Mouse (Mus musculus): ENCODE data around the gene Nfe2. TPM values are rescaled to one million over a fixed set of nuclear protein-coding genes. Genes with fewer than 3 reads are reported as not detected.

Gene Nfe2
- polyA plus RNA-seq, 1 experiment from 2014 or later, result 7.6 TPM

GRCm38 (mm10) chr15:103264794-103265193 is 6.6 kb upstream of the Nfe2 start:
- Histone ChIP-seq H3K9me3 (ENCODE audit: control insufficient read depth, low read length) (no peaks in the 10 kb centered on the region), H3K4me2 (ENCODE audit: low read depth, low read length, severe bottlenecking) (no peak overlapping the region), H3K36me3 (ENCODE audit: control insufficient read depth, insufficient read depth, low read length) (no peaks in the 10 kb centered on the region), H3K4me3 (ENCODE audit: low read depth, low read length) (no peak overlapping the region), H3K27ac (ENCODE audit: low read depth, low read length) (no peak overlapping the region), H3K4me1 (replicated peaks; ENCODE audit: control insufficient read depth, insufficient read depth, low read length) (no peaks in the 10 kb centered on the region), H3K27me3 (ENCODE audit: control insufficient read depth, insufficient read depth, low read length) (no peaks in the 10 kb centered on the region), H3K9ac (ENCODE audit: low read length) (no peak overlapping the region)
- WGBS, result 86% methylated on average over 2 of the region's 2 CpGs
- DNase-seq (ENCODE audit: low spot score) (no peak), ATAC-seq (replicated peaks; ENCODE audit: low FRiP score) (no peak)

GRCm38 (mm10) chr15:103259989-103260388 is 1.8 kb upstream of the Nfe2 start:
- Histone ChIP-seq H3K36me3 (ENCODE audit: control insufficient read depth, insufficient read depth, low read length) (no peaks in the 10 kb centered on the region), H3K27ac (ENCODE audit: low read depth, low read length) (no peak overlapping the region), H3K4me3 (ENCODE audit: low read depth, low read length) (no peak overlapping the region), H3K27me3 (ENCODE audit: control insufficient read depth, insufficient read depth, low read length) (peaks cover 2% of the 10 kb centered on the region; the same call in 1 of the 2 replicates), H3K9ac (ENCODE audit: low read length) (no peak overlapping the region), H3K9me3 (ENCODE audit: control insufficient read depth, low read length) (no peaks in the 10 kb centered on the region), H3K4me2 (ENCODE audit: low read depth, low read length, severe bottlenecking) (no peak overlapping the region), H3K4me1 (replicated peaks; ENCODE audit: control insufficient read depth, insufficient read depth, low read length) (peaks cover 5% of the 10 kb centered on the region; the same call in 1 of the 2 replicates)
- 81% methylated on average over 1 of the region's 1 CpGs for WGBS
- DNase-seq (ENCODE audit: low spot score), result no peak
- no peak for ATAC-seq (replicated peaks; ENCODE audit: low FRiP score)

GRCm38 (mm10) chr15:103259162-103259561 is 959 bp upstream of the Nfe2 start:
- no peak for ATAC-seq (replicated peaks; ENCODE audit: low FRiP score)
- Histone ChIP-seq H3K4me1 (replicated peaks; ENCODE audit: control insufficient read depth, insufficient read depth, low read length) (peaks cover 7% of the 10 kb centered on the region; the same call in 1 of the 2 replicates), H3K4me3 (ENCODE audit: low read depth, low read length) (no peak overlapping the region), H3K27ac (ENCODE audit: low read depth, low read length) (no peak overlapping the region), H3K4me2 (ENCODE audit: low read depth, low read length, severe bottlenecking) (no peak overlapping the region), H3K9me3 (ENCODE audit: control insufficient read depth, low read length) (no peaks in the 10 kb centered on the region), H3K27me3 (ENCODE audit: control insufficient read depth, insufficient read depth, low read length) (peaks cover 2% of the 10 kb centered on the region; the same call in 1 of the 2 replicates), H3K36me3 (ENCODE audit: control insufficient read depth, insufficient read depth, low read length) (no peaks in the 10 kb centered on the region), H3K9ac (ENCODE audit: low read length) (no peak overlapping the region)
- 88% methylated on average over 5 of the region's 5 CpGs for WGBS
- no peak for DNase-seq (ENCODE audit: low spot score)

- no peak overlapping the region for H3K4me3 ChIP-seq (ENCODE audit: low read depth, low read length)
- H3K4me1 ChIP-seq (replicated peaks; ENCODE audit: control insufficient read depth, insufficient read depth, low read length), result peaks cover 7% of the 10 kb centered on the region; the same call in 1 of the 2 replicates
- no peak overlapping the region for H3K4me2 ChIP-seq (ENCODE audit: low read depth, low read length, severe bottlenecking)
- DNase-seq (ENCODE audit: low spot score) (no peak), ATAC-seq (replicated peaks; ENCODE audit: low FRiP score) (no peak)
- no peaks in the 10 kb centered on the region for H3K9me3 ChIP-seq (ENCODE audit: control insufficient read depth, low read length)
- no peak overlapping the region for H3K9ac ChIP-seq (ENCODE audit: low read length)
- H3K27ac ChIP-seq (ENCODE audit: low read depth, low read length), result no peak overlapping the region
- WGBS, result 92% methylated on average over 6 of the region's 6 CpGs
- peaks cover 2% of the 10 kb centered on the region; the same call in 1 of the 2 replicates for H3K27me3 ChIP-seq (ENCODE audit: control insufficient read depth, insufficient read depth, low read length)
- H3K36me3 ChIP-seq (ENCODE audit: control insufficient read depth, insufficient read depth, low read length), result no peaks in the 10 kb centered on the region
Observed at GRCm38 (mm10) chr15:103256210-103256986, 1.8 kb downstream of the Nfe2 start.

GRCm38 (mm10) chr15:103255169-103255568 is 3.0 kb downstream of the Nfe2 start:
- H3K27me3 ChIP-seq (ENCODE audit: control insufficient read depth, insufficient read depth, low read length), result peaks cover 2% of the 10 kb centered on the region; the same call in 1 of the 2 replicates
- peak overlapping the region; percentile 23 for H3K4me3 ChIP-seq (ENCODE audit: low read depth, low read length)
- peak overlapping the region; percentile 50 for H3K9ac ChIP-seq (ENCODE audit: low read length)
- peak overlapping the region; percentile 58 for H3K4me2 ChIP-seq (ENCODE audit: low read depth, low read length, severe bottlenecking)
- peak; percentile 50 for ATAC-seq (replicated peaks; ENCODE audit: low FRiP score)
- H3K9me3 ChIP-seq (ENCODE audit: control insufficient read depth, low read length), result no peaks in the 10 kb centered on the region
- no peak overlapping the region for H3K27ac ChIP-seq (ENCODE audit: low read depth, low read length)
- no peaks in the 10 kb centered on the region for H3K36me3 ChIP-seq (ENCODE audit: control insufficient read depth, insufficient read depth, low read length)
- WGBS, result 1% methylated on average over 25 of the region's 25 CpGs
- DNase-seq (ENCODE audit: low spot score), result peak; percentile 71
- peaks cover 9% of the 10 kb centered on the region; the same call in 1 of the 2 replicates for H3K4me1 ChIP-seq (replicated peaks; ENCODE audit: control insufficient read depth, insufficient read depth, low read length)

GRCm38 (mm10) chr15:103253352-103253751 is 4.9 kb downstream of the Nfe2 start:
- no peaks in the 10 kb centered on the region for H3K9me3 ChIP-seq (ENCODE audit: control insufficient read depth, low read length)
- no peak overlapping the region for H3K27ac ChIP-seq (ENCODE audit: low read depth, low read length)
- H3K9ac ChIP-seq (ENCODE audit: low read length), result no peak overlapping the region
- DNase-seq (ENCODE audit: low spot score) (no peak), ATAC-seq (replicated peaks; ENCODE audit: low FRiP score) (no peak)
- no peak overlapping the region for H3K4me2 ChIP-seq (ENCODE audit: low read depth, low read length, severe bottlenecking)
- H3K4me3 ChIP-seq (ENCODE audit: low read depth, low read length), result no peak overlapping the region
- peaks cover 7% of the 10 kb centered on the region; the same call in 1 of the 2 replicates for H3K4me1 ChIP-seq (replicated peaks; ENCODE audit: control insufficient read depth, insufficient read depth, low read length)
- 89% methylated on average over 1 of the region's 1 CpGs for WGBS
- peaks cover 5% of the 10 kb centered on the region; the same call in 1 of the 2 replicates for H3K36me3 ChIP-seq (ENCODE audit: control insufficient read depth, insufficient read depth, low read length)
- peaks cover 2% of the 10 kb centered on the region; the same call in 1 of the 2 replicates for H3K27me3 ChIP-seq (ENCODE audit: control insufficient read depth, insufficient read depth, low read length)

GRCm38 (mm10) chr15:103252660-103253059 is 5.5 kb downstream of the Nfe2 start:
- peak overlapping the region; percentile 41; the same call in 1 of the 2 replicates for H3K27ac ChIP-seq (ENCODE audit: low read depth, low read length)
- H3K9me3 ChIP-seq (ENCODE audit: control insufficient read depth, low read length), result no peaks in the 10 kb centered on the region
- peaks cover 2% of the 10 kb centered on the region; the same call in 1 of the 2 replicates for H3K27me3 ChIP-seq (ENCODE audit: control insufficient read depth, insufficient read depth, low read length)
- H3K9ac ChIP-seq (ENCODE audit: low read length), result no peak overlapping the region
- WGBS, result 87% methylated on average over 3 of the region's 3 CpGs
- peaks cover 10% of the 10 kb centered on the region for H3K36me3 ChIP-seq (ENCODE audit: control insufficient read depth, insufficient read depth, low read length)
- no peak for ATAC-seq (replicated peaks; ENCODE audit: low FRiP score)
- no peak for DNase-seq (ENCODE audit: low spot score)
- peaks cover 6% of the 10 kb centered on the region; the same call in 1 of the 2 replicates for H3K4me1 ChIP-seq (replicated peaks; ENCODE audit: control insufficient read depth, insufficient read depth, low read length)
- H3K4me3 ChIP-seq (ENCODE audit: low read depth, low read length), result no peak overlapping the region
- H3K4me2 ChIP-seq (ENCODE audit: low read depth, low read length, severe bottlenecking), result no peak overlapping the region

GRCm38 (mm10) chr15:103251595-103251994 is 6.6 kb downstream of the Nfe2 start:
- no peak for ATAC-seq (replicated peaks; ENCODE audit: low FRiP score)
- Histone ChIP-seq H3K9ac (ENCODE audit: low read length) (no peak overlapping the region), H3K27ac (ENCODE audit: low read depth, low read length) (no peak overlapping the region), H3K27me3 (ENCODE audit: control insufficient read depth, insufficient read depth, low read length) (peaks cover 2% of the 10 kb centered on the region; the same call in 1 of the 2 replicates), H3K4me2 (ENCODE audit: low read depth, low read length, severe bottlenecking) (no peak overlapping the region), H3K4me1 (replicated peaks; ENCODE audit: control insufficient read depth, insufficient read depth, low read length) (peaks cover 6% of the 10 kb centered on the region; the same call in 1 of the 2 replicates), H3K36me3 (ENCODE audit: control insufficient read depth, insufficient read depth, low read length) (peaks cover 20% of the 10 kb centered on the region), H3K9me3 (ENCODE audit: control insufficient read depth, low read length) (no peaks in the 10 kb centered on the region), H3K4me3 (ENCODE audit: low read depth, low read length) (no peak overlapping the region)
- WGBS, result 87% methylated on average over 1 of the region's 1 CpGs
- peak; percentile 52 for DNase-seq (ENCODE audit: low spot score)
